Mouse (Mus musculus): Measurements from ENCODE around the gene Scd3. TPM values are rescaled to one million over a fixed set of nuclear protein-coding genes. Genes with fewer than 3 reads are reported as not detected.
"Not testable (repeated sequence)": the region's sequence is repeated elsewhere in the genome, so short reads cannot be mapped to it uniquely, and the experiment has no call there.

Gene Scd3
- polyA plus RNA-seq, 1 experiment from 2014 or later = 0.20 TPM

GRCm38 (mm10) chr19:44248081-44248853 lies 45.2 kb downstream of the Scd3 start:
- 1% methylated on average over 36 of the region's 36 CpGs for WGBS
- Histone ChIP-seq H3K36me3 (ENCODE audit: insufficient read depth) (no peaks in the 10 kb centered on the region), H3K4me1 (ENCODE audit: insufficient read depth) (peaks cover 16% of the 10 kb centered on the region; the same call in 1 of the 2 replicates), H3K9ac (peak overlapping the region; percentile 56), H3K27ac (ENCODE audit: low read depth) (peak overlapping the region; percentile 93), H3K9me3 (ENCODE audit: low read depth, low read length) (no peaks in the 10 kb centered on the region), H3K4me2 (peak overlapping the region; percentile 92), H3K27me3 (ENCODE audit: insufficient read depth, low read length) (no peaks in the 10 kb centered on the region), H3K4me3 (ENCODE audit: low read depth, low read length) (peak overlapping the region; percentile 45)
- no peak for TF ChIP-seq CTCF (IDR thresholded peaks at IDR 0.05; ENCODE audit: low read depth)
- DNase-seq = peak; percentile 99
- peak; percentile 98 for ATAC-seq (ENCODE audit: insufficient read depth)

DNA sequence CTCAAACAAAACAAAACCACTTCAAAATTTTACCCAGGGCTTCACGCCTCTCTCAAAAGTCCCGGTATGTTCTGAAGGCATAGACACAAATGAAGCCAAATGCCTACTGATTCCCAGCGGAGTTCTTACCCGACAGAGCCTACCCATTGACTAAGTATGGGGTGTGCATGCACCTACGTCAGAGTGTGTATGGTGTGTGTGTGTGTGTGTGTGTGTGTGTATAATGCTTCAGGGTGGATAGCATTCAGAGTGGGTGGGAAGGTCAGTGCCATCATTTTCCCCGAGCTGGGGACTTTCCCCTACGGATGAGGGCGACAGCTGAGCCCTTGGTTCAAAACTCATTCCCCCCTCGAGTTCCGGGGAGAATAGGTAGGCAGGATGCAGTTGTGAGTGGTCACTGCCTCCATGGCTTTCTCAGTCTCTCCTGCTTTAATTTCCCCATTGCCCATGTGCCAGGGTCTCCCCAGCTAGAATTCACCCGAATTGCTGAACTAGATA lies 45.8 kb downstream of the Scd3 start:
- DNase-seq (no peak), ATAC-seq (ENCODE audit: insufficient read depth) (0 out of 2 replicates have a peak, but pooled peaks have one; percentile 0)
- H3K36me3 ChIP-seq (ENCODE audit: insufficient read depth) = no peaks in the 10 kb centered on the region
- WGBS = 54% methylated on average over 11 of the region's 11 CpGs
- peak overlapping the region; percentile 45 for H3K4me3 ChIP-seq (ENCODE audit: low read depth, low read length)
- H3K27me3 ChIP-seq (ENCODE audit: insufficient read depth, low read length) = no peaks in the 10 kb centered on the region
- H3K4me2 ChIP-seq = peak overlapping the region; percentile 92
- H3K9me3 ChIP-seq (ENCODE audit: low read depth, low read length) = no peaks in the 10 kb centered on the region
- H3K9ac ChIP-seq = no peak overlapping the region
- peak overlapping the region; percentile 93 for H3K27ac ChIP-seq (ENCODE audit: low read depth)
- peaks cover 16% of the 10 kb centered on the region; the same call in 1 of the 2 replicates for H3K4me1 ChIP-seq (ENCODE audit: insufficient read depth)
- no peak for TF ChIP-seq CTCF (IDR thresholded peaks at IDR 0.05; ENCODE audit: low read depth)

DNA sequence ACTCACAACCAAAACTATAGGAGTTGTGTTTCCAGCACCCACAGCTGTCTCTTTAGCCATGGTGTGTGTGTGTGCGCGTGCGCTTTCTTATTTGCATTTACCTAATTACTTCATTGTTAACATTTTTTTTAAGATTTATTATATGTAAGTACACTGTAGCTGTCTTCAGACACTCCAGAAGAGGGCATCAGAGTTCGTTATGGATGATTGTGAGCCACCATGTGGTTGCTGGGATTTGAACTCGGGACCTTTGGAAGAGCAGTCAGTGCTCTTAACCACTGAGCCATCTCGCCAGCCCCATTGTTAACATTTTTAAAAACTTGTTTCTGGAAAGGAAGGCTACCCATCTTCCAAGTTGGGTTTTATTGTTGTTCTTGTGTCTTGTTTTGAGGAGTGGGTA lies 48.1 kb downstream of the Scd3 start:
- H3K36me3 ChIP-seq (ENCODE audit: insufficient read depth); DNase-seq; H3K27me3 ChIP-seq (ENCODE audit: insufficient read depth, low read length); H3K9ac ChIP-seq; H3K4me3 ChIP-seq (ENCODE audit: low read depth, low read length); H3K4me2 ChIP-seq; H3K27ac ChIP-seq (ENCODE audit: low read depth); H3K9me3 ChIP-seq (ENCODE audit: low read depth, low read length); ATAC-seq (ENCODE audit: insufficient read depth): not testable (repeated sequence)
- WGBS = 91% methylated on average over 6 of the region's 6 CpGs
- peaks cover 13% of the 10 kb centered on the region; the same call in 1 of the 2 replicates for H3K4me1 ChIP-seq (ENCODE audit: insufficient read depth)

DNA sequence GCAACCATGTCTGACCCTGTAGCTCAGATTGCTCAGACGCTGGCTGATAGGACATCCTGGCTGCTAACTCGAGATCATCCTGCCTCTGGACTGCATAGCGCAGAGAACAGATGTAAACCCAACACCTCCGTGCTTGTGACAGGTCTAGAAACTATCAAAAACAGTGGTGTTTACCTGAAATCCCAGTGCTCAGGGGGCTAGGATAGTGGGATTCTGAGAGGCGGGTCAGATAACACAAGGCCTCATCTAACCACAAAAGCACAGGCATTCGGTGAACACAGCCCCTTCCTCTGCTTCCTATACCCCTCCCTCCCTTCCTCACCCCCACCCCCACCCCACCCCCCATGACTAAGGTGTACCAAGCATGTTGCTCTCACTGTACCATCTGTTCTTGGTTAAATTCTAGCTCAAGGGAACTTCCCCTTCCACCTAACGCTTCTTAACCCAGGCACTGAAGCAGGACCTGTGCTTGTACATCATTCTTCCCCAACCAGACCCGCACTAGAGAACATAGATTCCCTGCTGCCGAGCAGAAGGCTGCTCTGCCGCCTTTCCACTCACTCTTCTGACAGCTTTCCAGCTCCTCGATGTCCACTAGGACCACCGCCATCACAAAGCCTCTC lies 49.0 kb downstream of the Scd3 start:
- Histone ChIP-seq H3K27me3 (ENCODE audit: insufficient read depth, low read length) (no peaks in the 10 kb centered on the region), H3K4me2 (no peak overlapping the region), H3K9ac (no peak overlapping the region), H3K27ac (ENCODE audit: low read depth) (no peak overlapping the region), H3K4me1 (ENCODE audit: insufficient read depth) (0 out of 2 replicates have a peak, but pooled peaks cover 6% of the 10 kb centered on the region), H3K36me3 (ENCODE audit: insufficient read depth) (no peaks in the 10 kb centered on the region), H3K4me3 (ENCODE audit: low read depth, low read length) (no peak overlapping the region), H3K9me3 (ENCODE audit: low read depth, low read length) (no peaks in the 10 kb centered on the region)
- 52% methylated on average over 12 of the region's 12 CpGs for WGBS
- DNase-seq (no peak), ATAC-seq (ENCODE audit: insufficient read depth) (no peak)
- no peak for TF ChIP-seq CTCF (IDR thresholded peaks at IDR 0.05; ENCODE audit: low read depth)

DNA sequence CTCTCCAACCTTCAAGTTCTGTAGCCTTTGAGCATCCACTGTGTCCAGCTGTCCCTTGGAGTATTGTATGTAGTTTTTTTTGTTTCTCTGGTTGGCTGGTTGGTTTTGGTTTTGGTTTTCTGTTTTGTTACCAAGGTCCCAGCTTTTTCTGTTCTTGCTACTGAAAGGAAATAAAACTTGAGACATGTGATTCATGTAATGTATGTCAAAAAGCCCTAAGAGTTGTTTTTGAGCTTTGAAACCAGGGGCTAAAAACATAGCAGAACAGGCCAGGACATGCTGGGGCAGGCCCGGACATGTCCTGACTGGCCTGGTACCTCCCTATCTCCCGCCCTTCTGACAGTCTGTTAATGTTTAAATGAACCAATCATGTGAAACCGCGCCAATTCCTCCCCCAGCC lies 51.0 kb downstream of the Scd3 start:
- not testable (repeated sequence) for H3K36me3 ChIP-seq (ENCODE audit: insufficient read depth); H3K9ac ChIP-seq; H3K9me3 ChIP-seq (ENCODE audit: low read depth, low read length); ATAC-seq (ENCODE audit: insufficient read depth); H3K4me2 ChIP-seq; H3K4me3 ChIP-seq (ENCODE audit: low read depth, low read length); H3K27ac ChIP-seq (ENCODE audit: low read depth); H3K27me3 ChIP-seq (ENCODE audit: insufficient read depth, low read length); H3K4me1 ChIP-seq (ENCODE audit: insufficient read depth); DNase-seq
- WGBS = 72% methylated on average over 2 of the region's 4 CpGs

DNA sequence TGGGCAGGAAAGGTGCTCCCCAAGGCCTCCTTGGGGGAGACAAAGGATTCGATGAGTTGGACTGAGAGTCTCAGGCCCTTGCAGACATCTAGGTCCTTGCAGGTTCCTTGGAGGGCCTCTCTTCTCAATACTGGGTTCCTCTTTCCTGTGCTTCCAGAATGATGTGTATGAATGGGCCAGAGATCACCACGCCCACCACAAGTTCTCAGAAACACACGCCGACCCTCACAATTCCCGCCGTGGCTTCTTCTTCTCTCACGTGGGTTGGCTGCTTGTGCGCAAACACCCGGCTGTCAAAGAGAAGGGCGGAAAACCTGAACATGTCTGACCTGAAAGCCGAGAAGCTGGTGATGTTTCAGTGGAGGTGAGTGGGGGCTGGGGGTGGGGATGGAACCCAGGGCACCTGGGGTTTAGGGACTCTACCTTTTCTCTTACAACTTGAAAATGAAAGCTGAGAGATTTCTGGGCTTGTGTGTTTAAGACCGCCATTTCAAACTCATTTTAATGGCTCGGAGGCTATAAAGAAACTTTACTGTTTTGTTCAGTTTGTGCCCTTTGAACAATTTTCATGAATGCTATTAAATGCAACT lies 54.4 kb downstream of the Scd3 start:
- no peak overlapping the region for H3K27ac ChIP-seq (ENCODE audit: low read depth)
- TF ChIP-seq CTCF (IDR thresholded peaks at IDR 0.05; ENCODE audit: low read depth) = no peak
- no peaks in the 10 kb centered on the region for H3K27me3 ChIP-seq (ENCODE audit: insufficient read depth, low read length)
- no peaks in the 10 kb centered on the region for H3K4me1 ChIP-seq (ENCODE audit: insufficient read depth)
- H3K9ac ChIP-seq = no peak overlapping the region
- H3K36me3 ChIP-seq (ENCODE audit: insufficient read depth) = no peaks in the 10 kb centered on the region
- DNase-seq (no peak), ATAC-seq (ENCODE audit: insufficient read depth) (no peak)
- no peak overlapping the region for H3K4me2 ChIP-seq
- H3K9me3 ChIP-seq (ENCODE audit: low read depth, low read length) = no peaks in the 10 kb centered on the region
- 82% methylated on average over 13 of the region's 13 CpGs for WGBS
- no peak overlapping the region for H3K4me3 ChIP-seq (ENCODE audit: low read depth, low read length)

DNA sequence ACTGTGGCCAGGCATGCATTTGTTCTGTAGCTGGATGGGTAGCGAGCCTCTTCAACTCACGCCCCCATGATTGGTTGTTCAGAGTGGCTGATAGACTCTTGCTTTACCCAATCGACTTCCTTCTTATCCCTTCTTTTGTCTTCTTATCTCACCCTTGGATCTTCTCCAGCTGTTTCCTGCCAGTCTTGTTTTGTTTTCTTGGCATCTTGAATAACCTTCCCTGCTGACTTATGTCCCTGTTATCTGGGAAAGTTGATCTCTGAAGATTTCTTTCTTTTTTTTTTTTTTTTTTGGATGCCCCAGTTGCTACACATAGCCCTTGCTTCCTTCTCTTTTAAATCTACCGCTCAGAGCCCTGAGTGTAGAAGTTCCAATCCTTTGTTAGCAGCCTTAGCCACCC lies 56.4 kb downstream of the Scd3 start:
- ATAC-seq (ENCODE audit: insufficient read depth) (no peak), DNase-seq (no peak)
- no peak for TF ChIP-seq CTCF (IDR thresholded peaks at IDR 0.05; ENCODE audit: low read depth)
- 66% methylated on average over 4 of the region's 4 CpGs for WGBS
- Histone ChIP-seq H3K27ac (ENCODE audit: low read depth) (no peak overlapping the region), H3K36me3 (ENCODE audit: insufficient read depth) (no peaks in the 10 kb centered on the region), H3K9me3 (ENCODE audit: low read depth, low read length) (no peaks in the 10 kb centered on the region), H3K4me3 (ENCODE audit: low read depth, low read length) (no peak overlapping the region), H3K27me3 (ENCODE audit: insufficient read depth, low read length) (no peaks in the 10 kb centered on the region), H3K9ac (no peak overlapping the region), H3K4me2 (no peak overlapping the region), H3K4me1 (ENCODE audit: insufficient read depth) (no peaks in the 10 kb centered on the region)

Data from lung, embryonic 14.5 days (tissue).